Mouse (Mus musculus) retina, postnatal 1 day (tissue): ENCODE data around the gene BB287469.
"Not testable (repeated sequence)": the region's sequence is repeated elsewhere in the genome, so short reads cannot be mapped to it uniquely, and the experiment has no call there.

Experiments used
- DNase-seq: peaks from one replicate; pipeline ENCODE4 v3.0.0-alpha.2; 2012

The BB287469 gene

DNA sequence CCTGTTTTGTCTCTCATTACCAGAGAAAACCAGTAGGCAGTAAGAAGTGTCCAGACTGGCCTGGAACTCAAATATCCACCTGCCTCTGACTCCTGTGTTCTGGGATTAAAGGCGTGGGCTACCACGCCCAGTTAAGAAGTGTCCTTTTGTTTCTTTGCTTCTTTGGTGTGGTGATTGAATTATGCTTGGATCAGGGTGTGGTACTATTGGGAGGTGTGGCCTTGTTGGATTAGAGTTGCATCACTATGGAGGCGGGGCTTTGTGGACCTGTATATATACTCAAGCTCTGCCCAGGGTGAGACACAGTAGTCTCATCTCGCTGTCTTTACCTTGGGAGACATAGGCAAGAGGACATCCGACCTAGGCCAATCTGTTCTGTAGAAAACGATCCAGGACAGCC, at the start of gene BB287469:
TSS of gene BB287469 (plus strand) at position 301 of the 400 bp plus-strand sequence.
- DNase-seq: not testable (repeated sequence)

DNA sequence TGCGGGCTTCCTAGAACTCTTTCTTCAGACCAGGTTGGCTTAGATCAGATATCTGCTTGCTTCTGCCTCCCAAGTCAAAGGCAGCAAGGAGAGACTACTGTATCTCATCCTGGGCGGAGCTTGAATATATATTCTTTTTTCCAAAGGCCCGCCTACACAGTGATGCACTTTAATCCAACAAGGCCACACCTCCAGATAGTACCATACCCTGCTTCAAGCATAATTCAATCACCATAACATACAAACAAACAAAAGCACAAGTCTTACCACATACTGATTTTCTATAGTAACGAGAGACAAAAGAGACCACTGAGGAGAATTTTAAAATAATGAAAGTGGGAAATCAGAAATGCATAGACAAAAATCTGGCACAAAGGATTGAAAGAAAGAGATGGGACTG, 40.7 kb upstream of the BB287469 start, which contains the start of gene Gm21319:
TSS of gene Gm21319 (minus strand) at position 101 of the 400 bp plus-strand sequence.
- not testable (repeated sequence) for DNase-seq

DNA sequence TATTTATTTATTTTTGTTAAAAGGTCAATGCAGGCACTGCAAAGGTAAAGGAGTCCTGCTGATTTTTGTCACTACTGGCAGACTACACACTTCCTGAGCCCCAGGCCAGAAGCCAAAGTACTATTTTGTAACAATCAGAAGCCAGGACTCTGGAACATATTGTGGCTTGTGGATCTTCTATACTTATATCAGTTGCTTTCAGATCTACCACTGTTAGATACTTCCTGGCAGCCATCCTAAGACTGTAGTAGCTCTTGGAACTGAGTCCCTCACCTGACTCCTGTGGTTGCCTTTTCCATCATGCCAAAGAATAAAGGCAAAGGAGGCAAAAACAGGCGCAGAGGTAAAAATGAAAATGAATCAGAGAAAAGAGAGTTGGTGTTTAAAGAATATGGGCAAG, 21.2 kb upstream of the BB287469 start, which contains the start of gene Gm21936:
TSS of gene Gm21936 (plus strand) at position 301 of the 400 bp plus-strand sequence.
- not testable (repeated sequence) for DNase-seq

DNA sequence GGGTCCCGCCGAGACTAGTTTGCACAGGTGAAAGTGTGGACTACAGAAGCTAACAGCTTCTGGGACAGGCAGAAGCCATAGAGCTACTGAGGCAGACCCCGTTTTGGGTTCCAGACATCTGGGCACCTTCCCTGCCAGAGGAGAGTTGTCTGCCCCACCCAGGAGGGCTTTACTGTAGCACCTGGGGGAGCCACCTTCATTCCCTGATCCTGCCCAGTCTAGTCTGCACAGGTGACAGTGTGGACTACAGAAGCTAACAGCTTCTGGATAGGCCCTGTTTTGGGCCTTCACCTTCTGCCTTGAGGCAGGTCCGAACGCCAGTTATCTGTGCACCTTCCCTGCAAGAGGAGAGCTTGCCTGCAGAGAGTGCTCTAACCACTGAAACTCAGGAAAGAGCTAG, 18.4 kb upstream of the BB287469 start:
- DNase-seq: not testable (repeated sequence)

DNA sequence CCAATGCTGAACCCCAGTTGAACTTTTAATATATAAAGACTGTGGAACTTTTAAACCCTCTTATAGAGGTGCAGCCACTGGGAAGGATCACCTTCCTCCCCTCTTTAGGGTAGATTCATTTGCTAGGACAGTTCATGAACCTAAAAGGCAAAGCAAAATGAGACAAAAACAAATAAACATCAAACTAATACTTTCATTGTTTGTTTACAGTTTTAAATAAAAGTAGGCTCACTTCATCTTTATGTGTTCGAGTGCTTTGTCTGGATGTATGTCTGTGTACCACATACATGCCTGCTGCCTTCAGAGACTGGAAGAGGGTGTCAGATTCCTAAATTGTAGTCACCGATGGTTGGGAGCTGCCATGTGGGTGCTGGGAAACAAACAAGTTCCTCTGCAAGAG, 25.9 kb downstream of the BB287469 start, which contains the start of gene Gm2001:
TSS of gene Gm2001 (minus strand) at position 101 of the 400 bp plus-strand sequence.
- not testable (repeated sequence) for DNase-seq

DNA sequence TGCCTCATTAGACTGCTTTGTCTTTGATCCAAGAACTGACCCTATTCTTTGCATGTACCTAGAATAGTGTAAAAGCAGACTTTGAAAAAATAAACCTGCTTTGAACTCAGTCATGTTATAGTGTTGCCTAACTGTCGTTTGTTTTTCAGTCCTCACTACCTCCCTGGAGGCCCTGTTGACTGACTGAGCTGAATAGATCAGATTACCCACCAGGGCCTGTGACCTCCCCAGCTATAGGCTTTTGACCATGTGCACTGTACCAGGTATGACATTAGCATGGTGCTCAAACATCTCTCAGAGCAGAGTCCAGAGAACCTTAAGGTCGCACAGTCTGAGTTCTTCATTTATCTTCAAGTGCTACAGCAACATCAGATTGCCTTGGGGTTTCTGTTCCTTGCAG, 34.3 kb downstream of the BB287469 start:
- not testable (repeated sequence) for DNase-seq

DNA sequence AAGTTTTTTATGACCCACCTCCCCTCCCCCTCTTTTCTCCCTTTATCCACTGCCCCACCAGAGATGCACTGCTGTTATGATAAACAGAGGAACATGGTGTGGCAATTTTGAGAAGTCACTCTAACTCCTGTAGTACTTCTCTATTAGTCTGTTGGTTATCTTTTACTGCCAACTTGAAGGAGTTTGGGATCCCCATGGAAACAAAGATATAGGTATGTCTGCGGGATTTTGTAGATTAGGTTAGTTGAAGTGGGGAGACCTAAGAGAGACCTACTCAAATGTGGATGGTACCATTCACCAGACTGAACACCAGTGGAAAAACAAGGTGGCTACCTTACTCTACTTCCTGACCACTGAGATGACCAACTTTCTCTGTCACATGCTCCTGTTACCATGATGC, 39.7 kb downstream of the BB287469 start:
- not testable (repeated sequence) for DNase-seq

DNA sequence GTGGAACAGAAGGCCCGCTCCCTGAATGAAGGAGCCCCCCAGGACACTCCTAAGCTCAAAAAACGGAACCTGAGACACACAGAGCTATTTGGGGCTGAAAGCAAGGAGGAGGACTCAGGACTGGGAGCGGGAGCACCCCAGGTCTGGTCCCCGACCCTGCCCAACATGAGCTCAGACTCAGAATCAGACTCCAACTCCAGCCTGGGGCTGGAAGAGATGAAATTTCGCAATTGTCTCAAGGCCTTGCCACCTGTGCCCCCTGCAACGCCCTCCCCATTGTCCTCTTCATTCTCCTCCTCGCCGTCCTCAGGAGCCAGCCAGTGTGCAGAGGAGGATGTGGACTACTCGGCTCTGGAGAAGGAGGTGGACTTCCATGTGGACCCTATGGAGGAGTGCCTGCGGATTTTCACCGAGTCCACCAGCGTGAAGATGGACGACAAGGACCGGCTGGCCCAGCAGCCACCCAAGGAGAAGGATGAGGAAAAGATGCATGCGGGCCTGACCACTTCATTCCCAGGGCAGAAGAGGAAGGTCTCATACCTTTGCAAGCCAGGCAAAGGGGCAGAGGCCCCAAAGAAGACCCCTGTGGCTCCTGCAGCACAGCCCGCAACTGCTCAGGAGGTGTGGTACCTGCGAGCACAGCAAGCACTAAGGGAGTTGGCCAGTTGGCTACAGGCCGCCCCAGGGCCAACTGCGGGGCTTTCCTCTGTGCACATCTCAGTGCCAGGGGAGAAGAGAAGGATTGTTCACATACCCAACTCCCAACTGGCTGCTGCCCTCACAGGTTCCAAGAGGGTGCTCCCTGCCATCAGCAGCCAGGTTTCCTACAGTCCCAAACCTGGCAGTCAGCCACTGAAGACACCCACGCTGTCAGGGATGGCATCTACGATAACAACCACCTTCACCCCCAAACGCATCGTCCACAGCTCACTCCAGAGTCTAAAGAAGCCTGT, 45.6 kb downstream of the BB287469 start:
- not testable (repeated sequence) for DNase-seq

DNA sequence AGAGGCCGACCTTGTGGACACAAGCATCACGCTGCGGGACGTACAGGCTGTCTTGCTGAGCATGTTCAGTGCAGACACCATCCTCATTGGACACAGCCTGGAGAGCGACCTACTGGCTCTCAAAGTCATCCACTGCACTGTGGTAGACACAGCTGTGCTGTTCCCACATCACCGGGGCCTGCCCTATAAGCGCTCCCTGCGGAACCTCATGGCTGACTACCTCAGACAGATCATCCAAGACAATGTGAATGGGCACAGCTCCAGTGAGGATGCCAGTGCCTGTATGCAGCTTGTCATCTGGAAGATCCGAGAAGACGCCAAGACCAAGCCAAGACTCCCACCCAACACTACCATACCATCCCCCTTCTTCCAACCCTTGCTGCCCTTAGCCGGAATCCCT, 47.3 kb downstream of the BB287469 start:
- DNase-seq: not testable (repeated sequence)

DNA sequence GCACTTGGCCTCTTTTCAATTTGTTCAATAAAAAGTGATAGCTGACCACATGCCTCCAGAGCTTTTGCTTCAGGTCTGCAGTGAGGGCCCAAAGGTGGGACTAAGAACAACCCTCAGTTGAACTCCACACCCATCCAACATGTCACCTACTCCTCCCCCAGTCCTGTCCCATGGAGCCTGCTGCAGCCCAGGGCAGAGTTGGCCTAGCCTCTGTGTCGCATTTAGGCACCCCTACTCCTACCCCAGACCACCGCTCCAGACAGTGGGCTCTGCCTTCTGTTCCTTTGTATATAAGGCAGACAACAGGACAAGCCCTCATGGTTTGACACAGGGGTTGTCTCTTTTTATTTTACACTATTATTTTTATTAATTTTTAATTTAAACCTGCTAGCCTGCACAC, 47.7 kb downstream of the BB287469 start:
- not testable (repeated sequence) for DNase-seq
